Mouse (Mus musculus): Measurements from ENCODE around the gene A630076J17Rik. TPM values are rescaled to one million over a fixed set of nuclear protein-coding genes. Genes with fewer than 3 reads are reported as not detected.
A peak's percentile ranks its signal among the peaks of the same experiment; 100 is the strongest.

Gene A630076J17Rik
- not detected for total RNA-seq (2021)
- long read RNA-seq, experiment 1 = 0 reads
- long read RNA-seq, experiment 2 = 0 reads

GRCm38 (mm10) chr3:107230527-107230926 is at the start of gene A630076J17Rik:
Gene A630076J17Rik (plus strand): TSS chr3:107230614.
- intact Hi-C loops (cut with DNase I) = loop anchor here (5.0 to 10.0 kb wide), 3 partner anchors 102 to 374 kb away; partner anchors contain the start of gene Rbm15
- H3K4me3 ChIP-seq = no peak within 1 kb of the TSS
- no peak for DNase-seq (ENCODE audit: extremely low spot score in 1 of 2, low spot score in 2 of 2)
- H3K27ac ChIP-seq = no peak within 1 kb of the TSS
- no peak for TF ChIP-seq CTCF (IDR thresholded peaks at IDR 0.05)

- H3K4me3 ChIP-seq = no peak overlapping the region
- intact Hi-C loops (cut with DNase I) = no loop called here
- H3K27ac ChIP-seq = no peak overlapping the region
- no peak for DNase-seq (ENCODE audit: extremely low spot score in 1 of 2, low spot score in 2 of 2)
- no peak for TF ChIP-seq CTCF (IDR thresholded peaks at IDR 0.05)
Observed at GRCm38 (mm10) chr3:107180860-107181259, 49.6 kb upstream of the A630076J17Rik start.

DNA sequence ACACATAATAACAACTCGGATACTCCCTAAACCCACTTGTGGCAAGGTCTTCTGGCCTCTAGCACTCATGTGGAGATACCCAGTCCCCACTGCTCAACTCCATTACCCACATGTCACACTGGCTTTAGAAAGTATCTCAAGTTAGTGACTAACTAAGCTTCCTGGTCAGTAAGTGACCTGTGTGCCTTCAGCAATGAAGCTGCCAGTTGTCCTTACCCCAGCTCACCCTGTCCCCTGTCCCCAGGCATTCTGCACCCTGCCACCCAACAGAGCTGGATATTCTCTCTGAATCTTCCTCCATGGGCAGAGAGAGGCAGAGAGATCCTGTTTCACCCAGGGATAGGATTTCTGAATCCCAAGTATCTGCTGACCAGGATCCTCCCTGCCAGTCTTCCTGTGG is 47.7 kb upstream of the A630076J17Rik start, which contains the start of gene Kcna10:
Gene Kcna10, plus strand, starts transcription at position 301 of the 400 bp plus-strand sequence.
- Histone ChIP-seq H3K4me3 (no peak within 1 kb of the TSS), H3K27ac (no peak within 1 kb of the TSS)
- no peak for DNase-seq (ENCODE audit: extremely low spot score in 1 of 2, low spot score in 2 of 2)
- intact Hi-C loops (cut with DNase I) = no loop called here
- TF ChIP-seq CTCF (IDR thresholded peaks at IDR 0.05) = no peak

DNA sequence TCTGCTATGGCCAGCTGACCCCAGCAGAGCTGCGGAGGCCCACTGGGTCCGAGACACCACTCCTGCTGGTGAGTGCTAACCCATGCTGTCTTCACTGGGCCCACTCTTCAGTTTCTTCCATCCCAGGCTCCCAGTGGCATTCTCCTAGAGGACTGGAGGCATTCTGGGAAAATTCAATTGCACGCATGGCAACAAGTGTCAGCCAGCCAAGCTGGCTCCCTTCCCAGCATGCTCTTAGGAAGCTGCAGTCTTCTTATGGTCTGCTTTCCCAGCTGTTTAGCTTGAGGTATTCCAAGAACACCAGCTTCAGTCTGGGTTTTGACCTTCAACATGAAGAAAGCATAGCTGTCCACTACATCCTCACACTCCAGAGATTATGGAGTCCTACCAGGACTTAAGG is 47.2 kb upstream of the A630076J17Rik start:
- Histone ChIP-seq H3K4me3 (no peak overlapping the region), H3K27ac (no peak overlapping the region)
- no peak for TF ChIP-seq CTCF (IDR thresholded peaks at IDR 0.05)
- intact Hi-C loops (cut with DNase I) = no loop called here
- DNase-seq (ENCODE audit: extremely low spot score in 1 of 2, low spot score in 2 of 2) = no peak

DNA sequence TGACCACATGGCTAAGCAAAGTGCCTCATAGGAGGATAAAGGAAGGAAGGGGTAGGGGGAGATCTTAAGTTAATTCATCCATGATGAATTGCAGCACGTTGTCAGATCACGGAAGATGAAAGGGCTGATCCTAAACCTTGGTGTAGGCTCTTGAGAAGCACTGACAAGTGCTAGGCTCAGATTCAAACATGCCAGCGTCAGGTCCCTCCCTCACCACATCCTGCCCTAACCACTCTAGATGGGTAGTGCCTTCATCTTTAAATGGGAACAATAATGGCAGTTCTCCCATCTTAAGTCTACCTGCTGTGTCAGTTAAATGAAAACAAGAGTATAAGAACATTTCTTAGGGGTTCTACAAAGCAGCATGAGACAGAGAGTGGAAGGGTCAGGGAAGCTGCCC is 44.8 kb upstream of the A630076J17Rik start:
- intact Hi-C loops (cut with DNase I) = no loop called here
- no peak for DNase-seq (ENCODE audit: extremely low spot score in 1 of 2, low spot score in 2 of 2)
- Histone ChIP-seq H3K4me3 (no peak overlapping the region), H3K27ac (no peak overlapping the region)
- TF ChIP-seq CTCF (IDR thresholded peaks at IDR 0.05) = no peak

GRCm38 (mm10) chr3:107187022-107187421 is 43.4 kb upstream of the A630076J17Rik start:
- TF ChIP-seq CTCF (IDR thresholded peaks at IDR 0.05) = no peak
- no peak overlapping the region for H3K4me3 ChIP-seq
- intact Hi-C loops (cut with DNase I) = no loop called here
- no peak for DNase-seq (ENCODE audit: extremely low spot score in 1 of 2, low spot score in 2 of 2)
- H3K27ac ChIP-seq = 0 out of 2 replicates have a peak overlapping the region, but pooled peaks have one; percentile 28

GRCm38 (mm10) chr3:107188226-107188899 is 42.1 kb upstream of the A630076J17Rik start:
- no peak overlapping the region for H3K4me3 ChIP-seq
- DNase-seq (ENCODE audit: extremely low spot score in 1 of 2, low spot score in 2 of 2) = peak; percentile 71 to 74
- TF ChIP-seq CTCF (IDR thresholded peaks at IDR 0.05) = peak; percentile 88
- no peak overlapping the region for H3K27ac ChIP-seq
- intact Hi-C loops (cut with DNase I) = loop anchor here (1.0 to 2.0 kb wide), 3 partner anchors 94 to 285 kb away; no protein-coding TSS in a partner anchor

- no peak overlapping the region for H3K27ac ChIP-seq
- no peak overlapping the region for H3K4me3 ChIP-seq
- DNase-seq (ENCODE audit: extremely low spot score in 1 of 2, low spot score in 2 of 2) = no peak
- TF ChIP-seq CTCF (IDR thresholded peaks at IDR 0.05) = no peak
- intact Hi-C loops (cut with DNase I) = no loop called here
Observed at GRCm38 (mm10) chr3:107201310-107202180, 28.9 kb upstream of the A630076J17Rik start.

DNA sequence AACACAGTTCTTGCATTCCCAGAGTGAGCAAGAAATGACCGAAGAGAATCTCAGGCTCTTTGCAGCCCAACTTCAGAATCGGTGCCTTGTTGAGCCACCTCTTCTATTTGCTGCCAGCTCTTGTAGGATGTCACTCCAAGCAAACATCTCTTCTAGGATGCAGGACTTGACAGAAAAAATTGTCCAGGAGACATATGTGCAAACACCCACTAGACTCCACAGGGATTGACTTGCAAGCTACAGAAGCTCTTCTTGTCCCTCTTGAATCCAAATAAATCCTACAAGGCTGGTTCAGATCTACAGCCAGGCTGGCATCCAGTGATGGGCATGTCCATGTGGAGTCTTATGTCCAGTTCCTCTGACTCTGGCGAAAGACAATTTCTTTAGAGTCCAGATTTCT is 26.0 kb upstream of the A630076J17Rik start:
- intact Hi-C loops (cut with DNase I) = no loop called here
- H3K4me3 ChIP-seq = no peak overlapping the region
- DNase-seq (ENCODE audit: extremely low spot score in 1 of 2, low spot score in 2 of 2) = no peak
- no peak for TF ChIP-seq CTCF (IDR thresholded peaks at IDR 0.05)
- no peak overlapping the region for H3K27ac ChIP-seq

DNA sequence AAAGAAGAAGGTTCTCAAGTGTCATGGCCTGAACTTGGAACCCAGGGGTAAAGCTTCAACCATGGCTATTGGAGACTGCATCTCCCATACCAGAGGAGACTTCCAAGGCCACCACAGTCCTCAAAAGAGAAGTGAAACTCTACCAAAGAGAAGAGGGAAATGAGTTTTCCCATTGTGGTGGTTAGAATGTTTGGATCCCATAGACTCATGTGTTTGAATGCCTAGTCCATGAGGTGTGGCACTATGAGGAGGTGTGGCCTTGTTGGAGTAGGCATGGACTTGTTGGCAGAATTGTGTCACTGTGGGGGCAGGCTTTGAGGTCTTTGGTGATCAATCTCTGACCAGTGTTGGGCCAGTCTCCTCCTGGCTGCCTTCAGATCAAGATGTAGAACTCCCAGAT is 25.2 kb upstream of the A630076J17Rik start:
- Histone ChIP-seq H3K4me3 (no peak overlapping the region), H3K27ac (no peak overlapping the region)
- no peak for TF ChIP-seq CTCF (IDR thresholded peaks at IDR 0.05)
- no peak for DNase-seq (ENCODE audit: extremely low spot score in 1 of 2, low spot score in 2 of 2)
- intact Hi-C loops (cut with DNase I) = loop anchor here (5.0 kb wide), 1 partner anchor 127 kb away; the partner anchor contains the start of gene Rbm15

- no peak overlapping the region for H3K4me3 ChIP-seq
- peak; percentile 61 to 78 for DNase-seq (ENCODE audit: extremely low spot score in 1 of 2, low spot score in 2 of 2)
- intact Hi-C loops (cut with DNase I) = loop anchor here (1.0 to 5.0 kb wide), 3 partner anchors 68 to 259 kb away; partner anchors contain the start of gene Rbm15
- no peak overlapping the region for H3K27ac ChIP-seq
- peak; percentile 97 for TF ChIP-seq CTCF (IDR thresholded peaks at IDR 0.05)
Observed at GRCm38 (mm10) chr3:107205994-107206393, 24.4 kb upstream of the A630076J17Rik start.

All from left cerebral cortex, adult 2 months (tissue).